Mouse (Mus musculus) limb, embryonic 14.5 days (tissue): ENCODE results near the gene Frat1. TPM values are rescaled to one million over a fixed set of nuclear protein-coding genes. Genes with fewer than 3 reads are reported as not detected.

Experiments used
- ATAC-seq: fragments of 200-750 bp; cut with Nextera tagmentation; 2 replicates; pipeline ENCODE4 v1.8.0; 2017; ENCODE audit warnings: low read depth, moderate number of reproducible peaks, moderate TSS enrichment; ENCODE audit not compliant: low FRiP score
- DNase-seq: peaks from one replicate; pipeline ENCODE4 v3.0.0-alpha.2; 2015; ENCODE audit warnings: low spot score
- H3K27ac ChIP-seq: fragments of 300-500 bp; sonication (generic); replicated peaks from 2 replicates; pipeline ENCODE4 v1.5.1; 2014; ENCODE audit warnings: low read depth, mild to moderate bottlenecking, low read length, moderate library complexity, mixed read lengths
- H3K27me3 ChIP-seq: fragments of 300-500 bp; sonication (generic); 2 replicates; pipeline ENCODE4 v1.6.1; 2014; ENCODE audit warnings: low read length, mixed read lengths; ENCODE audit not compliant: control insufficient read depth, insufficient read depth
- H3K36me3 ChIP-seq: fragments of 300-500 bp; sonication (generic); 2 replicates; pipeline ENCODE4 v1.6.1; 2014; ENCODE audit warnings: mild to moderate bottlenecking, low read length, moderate library complexity, mixed read lengths; ENCODE audit not compliant: control insufficient read depth, insufficient read depth
- H3K4me1 ChIP-seq: fragments of 300-500 bp; sonication (generic); 2 replicates; pipeline ENCODE4 v1.6.1; 2014; ENCODE audit warnings: antibody characterized with exemption, low read length, mixed read lengths; ENCODE audit not compliant: control insufficient read depth, insufficient read depth
- H3K4me2 ChIP-seq: fragments of 300-500 bp; sonication (generic); replicated peaks from 2 replicates; pipeline ENCODE4 v1.6.1; 2014; ENCODE audit warnings: low read depth, mild to moderate bottlenecking, low read length, moderate library complexity; ENCODE audit not compliant: severe bottlenecking
- H3K4me3 ChIP-seq: fragments of 300-500 bp; sonication (generic); replicated peaks from 2 replicates; pipeline ENCODE4 v1.5.1; 2014; ENCODE audit warnings: low read length
- H3K9ac ChIP-seq: fragments of 300-500 bp; sonication (generic); 2 replicates; pipeline ENCODE4 v1.6.1; 2014; ENCODE audit warnings: mild to moderate bottlenecking, low read depth, low read length, moderate library complexity; ENCODE audit not compliant: severe bottlenecking
- H3K9me3 ChIP-seq: fragments of 300-500 bp; sonication (generic); 2 replicates; pipeline ENCODE4 v1.6.1; 2016; ENCODE audit warnings: low read length; ENCODE audit not compliant: control insufficient read depth
- POLR2A ChIP-seq: fragments of 200-500 bp; IDR thresholded peaks from 2 replicates; pipeline ENCODE4 v1.8.0; 2012; ENCODE audit warnings: inconsistent platforms, mild to moderate bottlenecking, moderate library complexity, borderline replicate concordance; ENCODE audit not compliant: insufficient read depth, insufficient read length; ENCODE audit errors: extremely low read depth
- whole genome bisulfite sequencing: fragments of 180-500 bp; shearing (Covaris S2); extraction: QIAGEN DNeasy Blood & Tissue Kit; methylation state at CpG from one replicate; pipeline ENCODE4 v1.1.7; 2014; 5-methylcytosine and 5-hydroxymethylcytosine counted together
- polyA plus RNA-seq, 2 experiments: library from polyadenylated mRNA; depleted of rRNA in 1 of 2; stranded (reverse) in 1 of 2; unstranded in 1 of 2; fragments of >200 nt; fragmentation: Nextera tagmentation in 1 of 2; extraction: Ambion mirVana in 1 of 2; gene quantifications; 2 replicates each; pipeline versions ENCODE4 v1.2.1 to v1.2.3; 2012 to 2014

Frat1 gene
- polyA plus RNA-seq, 2 experiments: 1.5 to 4.6 TPM

- no peak for TF ChIP-seq POLR2A
- 97% methylated on average over 2 of the region's 2 CpGs for WGBS
- ATAC-seq: no peak
- H3K9me3 ChIP-seq: no peaks in the 10 kb centered on the region
- no peaks in the 10 kb centered on the region for H3K27me3 ChIP-seq
- no peaks in the 10 kb centered on the region for H3K4me1 ChIP-seq
- H3K4me2 ChIP-seq: no peak overlapping the region
- no peak overlapping the region for H3K4me3 ChIP-seq
- no peak overlapping the region for H3K27ac ChIP-seq
- peaks cover 65% of the 10 kb centered on the region for H3K36me3 ChIP-seq
- H3K9ac ChIP-seq: no peak overlapping the region
- no peak for DNase-seq
Measured at GRCm38 (mm10) chr19:41872285-41872684, 42.5 kb downstream of the Frat1 start.

GRCm38 (mm10) chr19:41874356-41874755, 44.6 kb downstream of the Frat1 start:
- WGBS: 88% methylated on average over 14 of the region's 14 CpGs
- Histone ChIP-seq H3K27me3 (no peaks in the 10 kb centered on the region), H3K4me3 (no peak overlapping the region), H3K9ac (no peak overlapping the region), H3K9me3 (no peaks in the 10 kb centered on the region), H3K36me3 (peaks cover 60% of the 10 kb centered on the region), H3K4me1 (no peaks in the 10 kb centered on the region), H3K4me2 (no peak overlapping the region), H3K27ac (no peak overlapping the region)
- DNase-seq (no peak), ATAC-seq (no peak)
- no peak for TF ChIP-seq POLR2A

GRCm38 (mm10) chr19:41881842-41882241, 52.1 kb downstream of the Frat1 start:
- no peak overlapping the region for H3K4me3 ChIP-seq
- H3K27me3 ChIP-seq: no peaks in the 10 kb centered on the region
- DNase-seq: no peak
- WGBS: 95% methylated on average over 4 of the region's 4 CpGs
- no peak overlapping the region for H3K27ac ChIP-seq
- no peaks in the 10 kb centered on the region for H3K9me3 ChIP-seq
- H3K36me3 ChIP-seq: peaks cover 73% of the 10 kb centered on the region
- TF ChIP-seq POLR2A: no peak
- no peak for ATAC-seq
- H3K4me2 ChIP-seq: no peak overlapping the region
- H3K4me1 ChIP-seq: no peaks in the 10 kb centered on the region
- no peak overlapping the region for H3K9ac ChIP-seq

Other genes starting within 250 kb of the Frat1 start
- 1.5 and 2.0 TPM in 2 replicates for gene Gm340, start 247.6 kb upstream of the Frat1 start, polyA plus RNA-seq (2012; rRNA removed)
- 3.1 and 3.9 TPM in 2 replicates for gene Gm340, start 247.6 kb upstream of the Frat1 start, polyA plus RNA-seq (2014; fragmentation: Nextera tagmentation; extraction: Ambion mirVana)
- gene Slit1, start 86.3 kb upstream of the Frat1 start, polyA plus RNA-seq (2012; rRNA removed): 0.68 and 0.85 TPM in 2 replicates
- gene Slit1, start 86.3 kb upstream of the Frat1 start, polyA plus RNA-seq (2014; fragmentation: Nextera tagmentation; extraction: Ambion mirVana): 0.14 and 0.50 TPM in 2 replicates
- 19.7 and 19.9 TPM in 2 replicates for gene Arhgap19, start 27.9 kb upstream of the Frat1 start, polyA plus RNA-seq (2012; rRNA removed)
- 18.8 and 19.1 TPM in 2 replicates for gene Arhgap19, start 27.9 kb upstream of the Frat1 start, polyA plus RNA-seq (2014; fragmentation: Nextera tagmentation; extraction: Ambion mirVana)
- 3.6 and 4.7 TPM in 2 replicates for gene Frat2, start 18.2 kb downstream of the Frat1 start, polyA plus RNA-seq (2012; rRNA removed)
- gene Frat2, start 18.2 kb downstream of the Frat1 start, polyA plus RNA-seq (2014; fragmentation: Nextera tagmentation; extraction: Ambion mirVana): 1.9 and 3.2 TPM in 2 replicates
- gene Rrp12, start 66.2 kb downstream of the Frat1 start, polyA plus RNA-seq (2012; rRNA removed): 13.9 and 15.0 TPM in 2 replicates
- 13.2 TPM in 2 replicates for gene Rrp12, start 66.2 kb downstream of the Frat1 start, polyA plus RNA-seq (2014; fragmentation: Nextera tagmentation; extraction: Ambion mirVana)
- gene Pgam1, start 82.0 kb downstream of the Frat1 start, polyA plus RNA-seq (2012; rRNA removed): 465 and 490 TPM in 2 replicates
- gene Pgam1, start 82.0 kb downstream of the Frat1 start, polyA plus RNA-seq (2014; fragmentation: Nextera tagmentation; extraction: Ambion mirVana): 543 and 562 TPM in 2 replicates
- gene Exosc1, start 103.5 kb downstream of the Frat1 start, polyA plus RNA-seq (2012; rRNA removed): 35.9 and 40.1 TPM in 2 replicates
- 74.9 and 76.1 TPM in 2 replicates for gene Exosc1, start 103.5 kb downstream of the Frat1 start, polyA plus RNA-seq (2014; fragmentation: Nextera tagmentation; extraction: Ambion mirVana)
- 114 and 146 TPM in 2 replicates for gene Zdhhc16, start 103.5 kb downstream of the Frat1 start, polyA plus RNA-seq (2012; rRNA removed)
- gene Zdhhc16, start 103.5 kb downstream of the Frat1 start, polyA plus RNA-seq (2014; fragmentation: Nextera tagmentation; extraction: Ambion mirVana): 76.1 and 79.2 TPM in 2 replicates
- 83.7 and 102 TPM in 2 replicates for gene Mms19, start 151.2 kb downstream of the Frat1 start, polyA plus RNA-seq (2012; rRNA removed)
- 30.0 and 36.1 TPM in 2 replicates for gene Mms19, start 151.2 kb downstream of the Frat1 start, polyA plus RNA-seq (2014; fragmentation: Nextera tagmentation; extraction: Ambion mirVana)
- 38.9 and 50.1 TPM in 2 replicates for gene Ubtd1, start 151.8 kb downstream of the Frat1 start, polyA plus RNA-seq (2012; rRNA removed)
- gene Ubtd1, start 151.8 kb downstream of the Frat1 start, polyA plus RNA-seq (2014; fragmentation: Nextera tagmentation; extraction: Ambion mirVana): 19.4 and 19.7 TPM in 2 replicates
- gene Ankrd2, start 206.0 kb downstream of the Frat1 start, polyA plus RNA-seq (2012; rRNA removed): 0.58 and 0.96 TPM in 2 replicates
- gene Ankrd2, start 206.0 kb downstream of the Frat1 start, polyA plus RNA-seq (2014; fragmentation: Nextera tagmentation; extraction: Ambion mirVana): 0.66 and 1.5 TPM in 2 replicates
- 3.5 and 3.7 TPM in 2 replicates for gene Hoga1, start 215.6 kb downstream of the Frat1 start, polyA plus RNA-seq (2012; rRNA removed)
- gene Hoga1, start 215.6 kb downstream of the Frat1 start, polyA plus RNA-seq (2014; fragmentation: Nextera tagmentation; extraction: Ambion mirVana): 2.0 and 2.4 TPM in 2 replicates
- 0.34 and 0.49 TPM in 2 replicates for gene 4933411K16Rik, start 222.3 kb downstream of the Frat1 start, polyA plus RNA-seq (2012; rRNA removed)
- 0.33 TPM in 1 of 2 replicates, not detected in the other for gene 4933411K16Rik, start 222.3 kb downstream of the Frat1 start, polyA plus RNA-seq (2014; fragmentation: Nextera tagmentation; extraction: Ambion mirVana)